Mouse (Mus musculus) neural tube, embryonic 11.5 days (tissue): ENCODE results near the gene Ffar2. TPM values are rescaled to one million over a fixed set of nuclear protein-coding genes. Genes with fewer than 3 reads are reported as not detected.

Experiments used
- ATAC-seq: fragments of 200-750 bp; cut with Nextera tagmentation; 2 replicates; pipeline ENCODE4 v1.8.0; 2017; ENCODE audit warnings: moderate number of reproducible peaks, mild to moderate bottlenecking, moderate TSS enrichment, moderate library complexity; ENCODE audit not compliant: insufficient read depth, low FRiP score, low TSS enrichment
- DNase-seq: peaks from one replicate; pipeline ENCODE4 v3.0.0-alpha.2; 2015; ENCODE audit warnings: low spot score
- H3K27ac ChIP-seq: fragments of 300-500 bp; sonication (generic); 2 replicates; pipeline ENCODE4 v1.5.1; 2014; ENCODE audit warnings: low read depth, mild to moderate bottlenecking, low read length
- H3K27me3 ChIP-seq: fragments of 300-500 bp; sonication (generic); 2 replicates; pipeline ENCODE4 v1.6.1; 2014; ENCODE audit warnings: mild to moderate bottlenecking, low read length, mixed read lengths; ENCODE audit not compliant: control insufficient read depth, insufficient read depth
- H3K36me3 ChIP-seq: fragments of 300-500 bp; sonication (generic); 2 replicates; pipeline ENCODE4 v1.6.1; 2014; ENCODE audit warnings: mild to moderate bottlenecking, low read length, moderate library complexity, mixed read lengths; ENCODE audit not compliant: control insufficient read depth, insufficient read depth
- H3K4me1 ChIP-seq: fragments of 300-500 bp; sonication (generic); 2 replicates; pipeline ENCODE4 v1.6.1; 2014; ENCODE audit warnings: low read length, mixed read lengths; ENCODE audit not compliant: control insufficient read depth, insufficient read depth
- H3K4me2 ChIP-seq: fragments of 300-500 bp; sonication (generic); 2 replicates; pipeline ENCODE4 v1.6.1; 2014; ENCODE audit warnings: low read depth, mild to moderate bottlenecking, moderate library complexity
- H3K4me3 ChIP-seq: fragments of 300-500 bp; sonication (generic); 2 replicates; pipeline ENCODE4 v1.5.1; 2014; ENCODE audit warnings: low read depth, low read length
- H3K9ac ChIP-seq: fragments of 300-500 bp; sonication (generic); 2 replicates; pipeline ENCODE4 v1.6.1; 2014; ENCODE audit warnings: mild to moderate bottlenecking, low read length
- H3K9me3 ChIP-seq: fragments of 300-500 bp; sonication (generic); 2 replicates; pipeline ENCODE4 v1.6.1; 2016; ENCODE audit warnings: low read length; ENCODE audit not compliant: control insufficient read depth
- WGBS: fragments of 180-500 bp; shearing (Covaris S2); extraction: QIAGEN DNeasy Blood & Tissue Kit; methylation state at CpG from one replicate; pipeline ENCODE4 v1.1.7; 2014; 5-methylcytosine and 5-hydroxymethylcytosine counted together
- polyA plus RNA-seq: library from polyadenylated mRNA; unstranded; fragments of >200 nt; fragmentation: Nextera tagmentation; extraction: Ambion mirVana; gene quantifications from 2 replicates; pipeline ENCODE4 v1.2.1, GENCODE M21; 2014

Gene Ffar2
- polyA plus RNA-seq, 1 experiment from 2014 or later, result not detected

GRCm38 (mm10) chr7:30811757-30812290, 11.8 kb downstream of the Ffar2 start:
- no peaks in the 10 kb centered on the region for H3K9me3 ChIP-seq
- WGBS, result 55% methylated on average over 9 of the region's 9 CpGs
- H3K36me3 ChIP-seq, result no peaks in the 10 kb centered on the region
- no peak overlapping the region for H3K27ac ChIP-seq
- DNase-seq (no peak), ATAC-seq (no peak)
- H3K4me2 ChIP-seq, result no peak overlapping the region
- no peak overlapping the region for H3K9ac ChIP-seq
- H3K4me3 ChIP-seq, result no peak overlapping the region
- H3K4me1 ChIP-seq, result no peaks in the 10 kb centered on the region
- no peaks in the 10 kb centered on the region for H3K27me3 ChIP-seq

GRCm38 (mm10) chr7:30810319-30810718, 13.3 kb downstream of the Ffar2 start:
- no peak for ATAC-seq
- 60% methylated on average over 6 of the region's 6 CpGs for WGBS
- no peak overlapping the region for H3K4me2 ChIP-seq
- H3K27ac ChIP-seq, result no peak overlapping the region
- H3K9me3 ChIP-seq, result no peaks in the 10 kb centered on the region
- no peaks in the 10 kb centered on the region for H3K36me3 ChIP-seq
- no peaks in the 10 kb centered on the region for H3K4me1 ChIP-seq
- H3K27me3 ChIP-seq, result no peaks in the 10 kb centered on the region
- H3K4me3 ChIP-seq, result no peak overlapping the region
- no peak overlapping the region for H3K9ac ChIP-seq
- no peak for DNase-seq

- DNase-seq (no peak), ATAC-seq (no peak)
- Histone ChIP-seq H3K27me3 (no peaks in the 10 kb centered on the region), H3K27ac (no peak overlapping the region), H3K4me1 (no peaks in the 10 kb centered on the region), H3K4me3 (no peak overlapping the region), H3K36me3 (no peaks in the 10 kb centered on the region), H3K9me3 (0 out of 2 replicates have a peak, but pooled peaks cover 3% of the 10 kb centered on the region), H3K4me2 (no peak overlapping the region), H3K9ac (no peak overlapping the region)
- 45% methylated on average over 6 of the region's 6 CpGs for WGBS
Measured at GRCm38 (mm10) chr7:30805924-30806323, 17.7 kb downstream of the Ffar2 start.

GRCm38 (mm10) chr7:30804026-30804715, 19.4 kb downstream of the Ffar2 start:
- ATAC-seq (no peak), DNase-seq (no peak)
- H3K4me1 ChIP-seq, result no peaks in the 10 kb centered on the region
- 0 out of 2 replicates have a peak, but pooled peaks cover 3% of the 10 kb centered on the region for H3K9me3 ChIP-seq
- H3K4me3 ChIP-seq, result no peak overlapping the region
- WGBS, result 80% methylated on average over 9 of the region's 9 CpGs
- no peaks in the 10 kb centered on the region for H3K27me3 ChIP-seq
- H3K4me2 ChIP-seq, result no peak overlapping the region
- no peak overlapping the region for H3K27ac ChIP-seq
- no peak overlapping the region for H3K9ac ChIP-seq
- H3K36me3 ChIP-seq, result no peaks in the 10 kb centered on the region

GRCm38 (mm10) chr7:30803256-30803655, 20.3 kb downstream of the Ffar2 start:
- ATAC-seq (no peak), DNase-seq (no peak)
- no peak overlapping the region for H3K27ac ChIP-seq
- no peak overlapping the region for H3K4me3 ChIP-seq
- H3K4me2 ChIP-seq, result no peak overlapping the region
- H3K9me3 ChIP-seq, result 0 out of 2 replicates have a peak, but pooled peaks cover 3% of the 10 kb centered on the region
- H3K4me1 ChIP-seq, result no peaks in the 10 kb centered on the region
- H3K36me3 ChIP-seq, result no peaks in the 10 kb centered on the region
- H3K27me3 ChIP-seq, result no peaks in the 10 kb centered on the region
- 92% methylated on average over 3 of the region's 3 CpGs for WGBS
- H3K9ac ChIP-seq, result no peak overlapping the region

- ATAC-seq, result no peak
- no peak for DNase-seq
Measured at GRCm38 (mm10) chr7:30800653-30801052, 22.9 kb downstream of the Ffar2 start.

GRCm38 (mm10) chr7:30796790-30797189, 26.8 kb downstream of the Ffar2 start:
- no peaks in the 10 kb centered on the region for H3K27me3 ChIP-seq
- H3K9me3 ChIP-seq, result no peaks in the 10 kb centered on the region
- no peak overlapping the region for H3K4me2 ChIP-seq
- no peak overlapping the region for H3K9ac ChIP-seq
- 72% methylated on average over 1 of the region's 1 CpGs for WGBS
- DNase-seq, result no peak
- no peak for ATAC-seq
- H3K4me1 ChIP-seq, result no peaks in the 10 kb centered on the region
- H3K36me3 ChIP-seq, result no peaks in the 10 kb centered on the region
- no peak overlapping the region for H3K27ac ChIP-seq
- no peak overlapping the region for H3K4me3 ChIP-seq

More at GRCm38 (mm10) chr7:30800653-30801052, 22.9 kb downstream of the Ffar2 start:
- H3K27me3 ChIP-seq, result no peaks in the 10 kb centered on the region
- H3K27ac ChIP-seq, result no peak overlapping the region
- 0 out of 2 replicates have a peak, but pooled peaks cover 3% of the 10 kb centered on the region for H3K9me3 ChIP-seq
- no peaks in the 10 kb centered on the region for H3K36me3 ChIP-seq
- H3K9ac ChIP-seq, result no peak overlapping the region
- no peak overlapping the region for H3K4me3 ChIP-seq
- no peak overlapping the region for H3K4me2 ChIP-seq
- H3K4me1 ChIP-seq, result no peaks in the 10 kb centered on the region

- no peaks in the 10 kb centered on the region for H3K36me3 ChIP-seq
- H3K9ac ChIP-seq, result no peak overlapping the region
- no peaks in the 10 kb centered on the region for H3K4me1 ChIP-seq
Measured at GRCm38 (mm10) chr7:30794921-30795320, 28.7 kb downstream of the Ffar2 start.

GRCm38 (mm10) chr7:30791921-30792320, 31.7 kb downstream of the Ffar2 start:
- DNase-seq, result no peak
- Histone ChIP-seq H3K27me3 (no peaks in the 10 kb centered on the region), H3K27ac (no peak overlapping the region), H3K4me3 (no peak overlapping the region), H3K9me3 (no peaks in the 10 kb centered on the region), H3K4me1 (no peaks in the 10 kb centered on the region), H3K9ac (no peak overlapping the region), H3K4me2 (no peak overlapping the region), H3K36me3 (no peaks in the 10 kb centered on the region)
- ATAC-seq, result no peak
- WGBS, result 25% methylated on average over 9 of the region's 9 CpGs

More at GRCm38 (mm10) chr7:30794921-30795320, 28.7 kb downstream of the Ffar2 start:
- DNase-seq, result no peak
- ATAC-seq, result no peak
- H3K4me3 ChIP-seq, result no peak overlapping the region
- H3K27ac ChIP-seq, result no peak overlapping the region
- H3K4me2 ChIP-seq, result no peak overlapping the region
- H3K9me3 ChIP-seq, result no peaks in the 10 kb centered on the region
- no peaks in the 10 kb centered on the region for H3K27me3 ChIP-seq
